Mouse (Mus musculus): ENCODE results near the gene Bmpr2. TPM values are rescaled to one million over a fixed set of nuclear protein-coding genes. Genes with fewer than 3 reads are reported as not detected.

Gene Bmpr2
- polyA plus RNA-seq, 1 experiment from 2014 or later = 9.4 TPM

DNA sequence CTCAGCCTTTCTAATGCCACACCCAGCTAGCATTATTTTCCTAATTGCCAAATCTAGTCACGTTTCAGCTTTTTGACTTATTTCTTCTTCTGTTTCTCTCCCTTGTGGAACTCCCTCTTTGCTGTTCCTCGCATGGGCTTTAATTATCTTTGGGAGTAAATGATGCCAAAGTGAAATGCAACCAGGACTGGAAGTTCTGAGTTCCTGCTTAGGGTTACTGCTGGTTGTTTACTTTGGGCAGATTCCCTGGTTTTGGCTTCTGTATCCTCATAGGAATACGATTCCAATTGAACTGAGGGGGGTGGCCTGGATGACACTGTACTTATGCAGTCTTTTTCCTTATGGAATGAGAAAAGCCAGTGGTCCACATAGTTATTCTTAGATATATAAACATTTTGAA is 8.7 kb downstream of the Bmpr2 start:
- Histone ChIP-seq H3K4me3 (ENCODE audit: low read depth, low read length) (no peak overlapping the region), H3K9me3 (replicated peaks; ENCODE audit: control insufficient read depth, low read length, poor library complexity, severe bottlenecking) (no peaks in the 10 kb centered on the region), H3K27me3 (ENCODE audit: control insufficient read depth, insufficient read depth, low read depth, low read length) (no peaks in the 10 kb centered on the region), H3K4me1 (ENCODE audit: control insufficient read depth, insufficient read depth, low read length) (peaks cover 25% of the 10 kb centered on the region), H3K4me2 (ENCODE audit: low read length) (no peak overlapping the region), H3K36me3 (ENCODE audit: control insufficient read depth, insufficient read depth, low read length) (no peaks in the 10 kb centered on the region), H3K27ac (ENCODE audit: low read length) (no peak overlapping the region), H3K9ac (ENCODE audit: low read depth, low read length) (no peak overlapping the region)
- 84% methylated on average over 3 of the region's 3 CpGs for WGBS
- no peak for ATAC-seq

- Histone ChIP-seq H3K4me1 (ENCODE audit: control insufficient read depth, insufficient read depth, low read length) (no peaks in the 10 kb centered on the region), H3K36me3 (ENCODE audit: control insufficient read depth, insufficient read depth, low read length) (no peaks in the 10 kb centered on the region), H3K27me3 (ENCODE audit: control insufficient read depth, insufficient read depth, low read depth, low read length) (no peaks in the 10 kb centered on the region), H3K9me3 (replicated peaks; ENCODE audit: control insufficient read depth, low read length, poor library complexity, severe bottlenecking) (no peaks in the 10 kb centered on the region), H3K9ac (ENCODE audit: low read depth, low read length) (no peak overlapping the region), H3K4me2 (ENCODE audit: low read length) (no peak overlapping the region), H3K4me3 (ENCODE audit: low read depth, low read length) (no peak overlapping the region), H3K27ac (ENCODE audit: low read length) (no peak overlapping the region)
- 86% methylated on average over 1 of the region's 1 CpGs for WGBS
- no peak for ATAC-seq
These were observed 17.9 kb downstream of the Bmpr2 start for GRCm38 (mm10) chr1:59781080-59781479.

- WGBS = 9% methylated on average over 6 of the region's 6 CpGs
- peaks cover 17% of the 10 kb centered on the region for H3K4me1 ChIP-seq (ENCODE audit: control insufficient read depth, insufficient read depth, low read length)
- peak; percentile 87 for ATAC-seq
- no peaks in the 10 kb centered on the region for H3K36me3 ChIP-seq (ENCODE audit: control insufficient read depth, insufficient read depth, low read length)
- peak overlapping the region; percentile 10; the same call in 1 of the 2 replicates for H3K4me2 ChIP-seq (ENCODE audit: low read length)
- H3K9me3 ChIP-seq (replicated peaks; ENCODE audit: control insufficient read depth, low read length, poor library complexity, severe bottlenecking) = no peaks in the 10 kb centered on the region
- H3K9ac ChIP-seq (ENCODE audit: low read depth, low read length) = no peak overlapping the region
- no peaks in the 10 kb centered on the region for H3K27me3 ChIP-seq (ENCODE audit: control insufficient read depth, insufficient read depth, low read depth, low read length)
- H3K27ac ChIP-seq (ENCODE audit: low read length) = 0 out of 2 replicates have a peak overlapping the region, but pooled peaks have one; percentile 23
- no peak overlapping the region for H3K4me3 ChIP-seq (ENCODE audit: low read depth, low read length)
These were observed 25.8 kb downstream of the Bmpr2 start for GRCm38 (mm10) chr1:59788975-59789374.

DNA sequence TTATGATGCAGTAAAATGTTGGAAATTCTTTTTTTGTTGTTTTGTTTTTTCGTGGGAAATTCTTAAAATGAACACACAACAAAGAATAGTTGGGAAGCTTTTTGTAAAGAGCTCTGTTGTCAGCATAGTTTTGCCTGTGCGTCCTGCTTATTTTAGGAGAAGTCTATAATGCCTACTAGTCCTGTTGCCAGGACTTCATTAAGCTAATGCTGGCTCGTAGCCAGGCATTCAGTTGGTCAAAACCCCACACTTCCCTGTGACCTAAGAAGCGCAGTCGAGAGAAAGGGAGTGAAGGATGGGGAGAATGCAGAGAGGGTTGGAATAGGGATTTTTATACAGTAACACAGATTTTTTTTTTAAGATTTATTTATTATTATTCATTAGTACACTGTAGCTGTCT is 26.5 kb downstream of the Bmpr2 start:
- WGBS = 49% methylated on average over 5 of the region's 5 CpGs
- Histone ChIP-seq H3K27me3 (ENCODE audit: control insufficient read depth, insufficient read depth, low read depth, low read length) (no peaks in the 10 kb centered on the region), H3K9ac (ENCODE audit: low read depth, low read length) (no peak overlapping the region), H3K27ac (ENCODE audit: low read length) (peak overlapping the region; percentile 55; the same call in 1 of the 2 replicates), H3K9me3 (replicated peaks; ENCODE audit: control insufficient read depth, low read length, poor library complexity, severe bottlenecking) (no peaks in the 10 kb centered on the region), H3K36me3 (ENCODE audit: control insufficient read depth, insufficient read depth, low read length) (no peaks in the 10 kb centered on the region), H3K4me2 (ENCODE audit: low read length) (no peak overlapping the region), H3K4me3 (ENCODE audit: low read depth, low read length) (no peak overlapping the region), H3K4me1 (ENCODE audit: control insufficient read depth, insufficient read depth, low read length) (peaks cover 17% of the 10 kb centered on the region)
- ATAC-seq = no peak

DNA sequence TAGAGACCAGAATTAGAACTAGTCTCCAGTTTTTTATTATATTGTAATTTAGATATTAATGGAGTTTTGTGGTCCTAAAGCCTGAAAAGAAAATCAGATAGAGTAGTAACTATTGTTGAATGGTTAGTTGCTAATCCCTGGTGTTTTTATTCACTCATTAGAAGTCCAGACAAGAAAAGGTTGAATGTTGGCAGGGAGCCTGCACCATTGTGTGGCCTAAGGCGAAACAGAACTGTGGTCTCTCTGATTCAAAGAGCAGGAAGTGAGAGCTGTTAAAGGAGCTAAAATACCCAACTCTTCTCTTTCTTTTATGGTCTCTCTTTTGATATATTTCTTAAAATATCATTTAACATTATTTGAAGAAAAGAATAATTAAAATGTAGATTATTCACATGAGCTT is 32.1 kb downstream of the Bmpr2 start:
- Histone ChIP-seq H3K27me3 (ENCODE audit: control insufficient read depth, insufficient read depth, low read depth, low read length) (no peaks in the 10 kb centered on the region), H3K36me3 (ENCODE audit: control insufficient read depth, insufficient read depth, low read length) (no peaks in the 10 kb centered on the region), H3K4me3 (ENCODE audit: low read depth, low read length) (no peak overlapping the region), H3K27ac (ENCODE audit: low read length) (no peak overlapping the region), H3K4me1 (ENCODE audit: control insufficient read depth, insufficient read depth, low read length) (peaks cover 3% of the 10 kb centered on the region), H3K9ac (ENCODE audit: low read depth, low read length) (no peak overlapping the region), H3K9me3 (replicated peaks; ENCODE audit: control insufficient read depth, low read length, poor library complexity, severe bottlenecking) (no peaks in the 10 kb centered on the region), H3K4me2 (ENCODE audit: low read length) (no peak overlapping the region)
- WGBS = 5% methylated on average over 1 of the region's 1 CpGs
- ATAC-seq = no peak

DNA sequence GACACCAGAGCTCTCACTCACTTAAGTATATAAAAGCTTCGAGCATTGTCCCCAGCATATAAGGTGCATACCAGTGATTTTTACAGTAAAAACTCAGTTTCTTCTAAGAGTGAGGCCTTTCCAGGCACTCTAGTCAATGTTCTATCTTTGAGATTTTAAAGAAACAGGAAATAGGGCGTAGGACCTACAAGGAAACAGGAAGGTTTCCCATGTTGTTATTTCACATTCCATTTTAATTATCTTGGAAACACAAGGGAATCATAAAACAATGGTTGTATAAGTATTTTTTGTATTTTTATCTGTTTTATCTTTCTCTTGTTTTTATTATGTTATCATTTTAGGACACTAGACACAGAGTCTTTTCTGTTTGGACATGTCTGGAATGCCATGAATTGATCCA is 34.7 kb downstream of the Bmpr2 start:
- ATAC-seq = no peak
- no peak overlapping the region for H3K4me3 ChIP-seq (ENCODE audit: low read depth, low read length)
- 96% methylated on average over 2 of the region's 2 CpGs for WGBS
- no peaks in the 10 kb centered on the region for H3K27me3 ChIP-seq (ENCODE audit: control insufficient read depth, insufficient read depth, low read depth, low read length)
- no peak overlapping the region for H3K9ac ChIP-seq (ENCODE audit: low read depth, low read length)
- no peaks in the 10 kb centered on the region for H3K36me3 ChIP-seq (ENCODE audit: control insufficient read depth, insufficient read depth, low read length)
- no peaks in the 10 kb centered on the region; the same call in 1 of the 2 replicates for H3K4me1 ChIP-seq (ENCODE audit: control insufficient read depth, insufficient read depth, low read length)
- H3K9me3 ChIP-seq (replicated peaks; ENCODE audit: control insufficient read depth, low read length, poor library complexity, severe bottlenecking) = no peaks in the 10 kb centered on the region
- no peak overlapping the region for H3K4me2 ChIP-seq (ENCODE audit: low read length)
- H3K27ac ChIP-seq (ENCODE audit: low read length) = no peak overlapping the region

GRCm38 (mm10) chr1:59804363-59804762 is 41.2 kb downstream of the Bmpr2 start:
- ATAC-seq = no peak
- H3K36me3 ChIP-seq (ENCODE audit: control insufficient read depth, insufficient read depth, low read length) = no peaks in the 10 kb centered on the region
- no peak overlapping the region for H3K4me3 ChIP-seq (ENCODE audit: low read depth, low read length)
- no peaks in the 10 kb centered on the region for H3K9me3 ChIP-seq (replicated peaks; ENCODE audit: control insufficient read depth, low read length, poor library complexity, severe bottlenecking)
- no peak overlapping the region for H3K9ac ChIP-seq (ENCODE audit: low read depth, low read length)
- H3K27me3 ChIP-seq (ENCODE audit: control insufficient read depth, insufficient read depth, low read depth, low read length) = no peaks in the 10 kb centered on the region
- H3K4me1 ChIP-seq (ENCODE audit: control insufficient read depth, insufficient read depth, low read length) = peaks cover 2% of the 10 kb centered on the region; the same call in 1 of the 2 replicates
- no peak overlapping the region for H3K4me2 ChIP-seq (ENCODE audit: low read length)
- no peak overlapping the region for H3K27ac ChIP-seq (ENCODE audit: low read length)
- 69% methylated on average over 2 of the region's 2 CpGs for WGBS

DNA sequence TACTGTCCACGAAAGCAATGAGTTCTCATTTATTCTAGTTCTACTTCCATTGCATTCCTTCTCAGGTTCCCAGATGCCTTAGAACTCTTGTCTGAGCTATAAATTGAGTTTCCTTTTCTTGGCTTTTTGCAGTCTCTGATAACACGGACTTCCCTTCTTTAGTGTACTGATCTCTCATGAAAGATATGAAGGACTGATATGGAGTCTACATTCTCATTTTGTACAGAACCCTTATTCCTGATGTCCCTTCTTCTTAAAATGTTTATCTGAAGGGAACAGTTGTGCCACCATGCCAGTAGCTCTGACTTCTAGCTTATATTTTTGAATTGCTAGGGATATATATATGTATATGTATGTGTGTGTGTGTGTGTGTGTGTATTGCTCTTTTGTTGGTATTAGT is 46.7 kb downstream of the Bmpr2 start:
- H3K9me3 ChIP-seq (replicated peaks; ENCODE audit: control insufficient read depth, low read length, poor library complexity, severe bottlenecking) = no peaks in the 10 kb centered on the region

DNA sequence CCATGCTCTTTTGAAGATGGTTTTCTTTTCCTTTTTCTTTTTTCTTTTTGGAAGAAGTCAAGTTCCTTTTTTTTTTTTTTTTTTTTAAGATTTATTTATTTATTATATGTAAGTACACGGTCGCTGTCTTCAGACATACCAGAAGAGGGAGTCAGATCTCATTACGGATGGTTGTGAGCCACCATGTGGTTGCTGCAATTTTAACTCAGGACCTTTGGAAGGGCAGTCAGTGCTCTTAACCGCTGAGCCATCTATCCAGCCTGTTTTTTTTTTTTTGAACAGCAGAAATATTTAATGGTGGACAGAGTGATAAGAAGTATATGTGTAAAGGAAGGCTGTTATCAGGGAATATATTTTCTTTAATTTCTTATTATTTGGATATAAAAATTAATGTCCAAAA is 49.6 kb downstream of the Bmpr2 start:
- H3K27me3 ChIP-seq (ENCODE audit: control insufficient read depth, insufficient read depth, low read depth, low read length) = no peaks in the 10 kb centered on the region
- H3K27ac ChIP-seq (ENCODE audit: low read length) = no peak overlapping the region
- ATAC-seq = no peak
- WGBS = 80% methylated on average over 4 of the region's 4 CpGs
- no peak overlapping the region for H3K4me2 ChIP-seq (ENCODE audit: low read length)
- H3K4me3 ChIP-seq (ENCODE audit: low read depth, low read length) = no peak overlapping the region
- peaks cover 9% of the 10 kb centered on the region for H3K36me3 ChIP-seq (ENCODE audit: control insufficient read depth, insufficient read depth, low read length)
- no peaks in the 10 kb centered on the region for H3K4me1 ChIP-seq (ENCODE audit: control insufficient read depth, insufficient read depth, low read length)
- no peaks in the 10 kb centered on the region for H3K9me3 ChIP-seq (replicated peaks; ENCODE audit: control insufficient read depth, low read length, poor library complexity, severe bottlenecking)
- no peak overlapping the region for H3K9ac ChIP-seq (ENCODE audit: low read depth, low read length)

More for the DNA sequence above, 46.7 kb downstream of the Bmpr2 start:
- H3K4me1 ChIP-seq (ENCODE audit: control insufficient read depth, insufficient read depth, low read length) = no peaks in the 10 kb centered on the region
- no peak overlapping the region for H3K9ac ChIP-seq (ENCODE audit: low read depth, low read length)
- no peak overlapping the region for H3K4me3 ChIP-seq (ENCODE audit: low read depth, low read length)
- ATAC-seq = no peak
- no peaks in the 10 kb centered on the region for H3K27me3 ChIP-seq (ENCODE audit: control insufficient read depth, insufficient read depth, low read depth, low read length)
- WGBS = 88% methylated on average over 2 of the region's 2 CpGs
- no peak overlapping the region for H3K27ac ChIP-seq (ENCODE audit: low read length)
- no peaks in the 10 kb centered on the region for H3K36me3 ChIP-seq (ENCODE audit: control insufficient read depth, insufficient read depth, low read length)
- no peak overlapping the region for H3K4me2 ChIP-seq (ENCODE audit: low read length)
